Mouse (Mus musculus): Measurements from ENCODE around the gene Ssh1. TPM values are rescaled to one million over a fixed set of nuclear protein-coding genes. Genes with fewer than 3 reads are reported as not detected.

Ssh1 gene
- total and polyA plus RNA-seq, 2 experiments from 2014 or later = 10.4 to 11.5 TPM

DNA sequence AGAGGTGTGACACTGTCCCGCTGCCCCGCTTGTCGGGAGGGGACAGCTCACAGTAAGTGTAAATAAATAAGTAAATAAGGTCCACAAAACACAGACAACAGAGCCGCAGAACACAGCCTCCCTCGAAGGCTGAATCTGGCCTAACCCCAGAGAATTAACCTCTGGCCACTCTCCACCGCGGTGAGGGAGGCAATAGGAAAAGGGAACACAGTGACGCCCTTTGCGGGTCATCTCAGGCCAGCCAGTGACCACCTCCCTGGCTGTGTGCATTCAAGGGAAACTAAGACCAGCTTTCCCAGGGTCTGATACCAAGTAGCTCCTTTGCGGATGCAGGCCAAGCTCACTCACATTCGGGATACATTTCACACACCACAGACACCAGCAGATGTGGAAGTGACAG, 25.3 kb downstream of the Ssh1 start:
- ATAC-seq (no peak), DNase-seq (no peak)
- H3K36me3 ChIP-seq (ENCODE audit: insufficient read depth) = peaks cover 45% of the 10 kb centered on the region
- H3K4me1 ChIP-seq (ENCODE audit: insufficient read depth) = peaks cover 4% of the 10 kb centered on the region; the same call in 1 of the 2 replicates
- H3K4me2 ChIP-seq (ENCODE audit: low read depth) = no peak overlapping the region
- H3K9ac ChIP-seq = no peak overlapping the region
- 59% methylated on average over 11 of the region's 11 CpGs for WGBS
- no peak for TF ChIP-seq CTCF (IDR thresholded peaks at IDR 0.05; ENCODE audit: low read depth)
- no peak overlapping the region for H3K4me3 ChIP-seq (ENCODE audit: low read depth, low read length)
- H3K27ac ChIP-seq (ENCODE audit: low read depth, low read length) = no peak overlapping the region
- H3K9me3 ChIP-seq (ENCODE audit: low read length) = no peaks in the 10 kb centered on the region
- H3K27me3 ChIP-seq (ENCODE audit: insufficient read depth, low read length) = no peaks in the 10 kb centered on the region

- no peak for DNase-seq
- 92% methylated on average over 13 of the region's 13 CpGs for WGBS
- Histone ChIP-seq H3K4me1 (ENCODE audit: insufficient read depth) (no peaks in the 10 kb centered on the region), H3K9ac (no peak overlapping the region), H3K9me3 (ENCODE audit: low read length) (no peaks in the 10 kb centered on the region), H3K27me3 (ENCODE audit: insufficient read depth, low read length) (no peaks in the 10 kb centered on the region), H3K4me3 (ENCODE audit: low read depth, low read length) (no peak overlapping the region), H3K4me2 (ENCODE audit: low read depth) (no peak overlapping the region), H3K27ac (ENCODE audit: low read depth, low read length) (no peak overlapping the region), H3K36me3 (ENCODE audit: insufficient read depth) (peaks cover 45% of the 10 kb centered on the region)
- ATAC-seq = no peak
- no peak for TF ChIP-seq CTCF (IDR thresholded peaks at IDR 0.05; ENCODE audit: low read depth)
Observed at GRCm38 (mm10) chr5:113966452-113967150, 27.1 kb downstream of the Ssh1 start.

DNA sequence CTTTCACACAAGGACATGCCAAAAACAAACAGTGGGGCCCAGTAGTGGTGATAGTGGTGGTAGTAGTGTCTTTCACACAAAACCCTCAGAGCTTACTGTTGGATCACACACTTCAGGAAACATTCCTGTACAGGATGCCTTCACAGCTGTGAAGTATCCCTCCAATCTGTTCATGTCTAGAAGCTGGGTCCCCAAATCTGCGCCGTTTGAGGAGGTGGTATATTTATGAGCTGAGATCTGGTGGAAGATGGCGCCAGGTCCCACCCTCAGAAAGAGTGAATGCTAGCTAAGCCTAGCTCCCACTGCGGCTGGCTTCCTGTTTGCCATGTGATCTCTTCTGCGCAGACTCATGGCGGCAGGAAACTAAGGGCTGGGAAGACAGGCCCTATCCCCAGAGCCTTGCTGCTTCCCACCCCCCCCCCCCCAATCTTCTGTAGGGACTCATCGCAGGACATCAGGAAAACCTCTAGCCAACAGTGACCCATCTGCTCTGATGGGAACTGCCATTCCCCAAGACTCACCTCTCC, 28.0 kb downstream of the Ssh1 start:
- WGBS = 94% methylated on average over 7 of the region's 7 CpGs

GRCm38 (mm10) chr5:113964972-113965371, 28.7 kb downstream of the Ssh1 start:
- Histone ChIP-seq H3K4me3 (ENCODE audit: low read depth, low read length) (no peak overlapping the region), H3K4me1 (ENCODE audit: insufficient read depth) (no peaks in the 10 kb centered on the region), H3K36me3 (ENCODE audit: insufficient read depth) (peaks cover 55% of the 10 kb centered on the region), H3K27me3 (ENCODE audit: insufficient read depth, low read length) (no peaks in the 10 kb centered on the region), H3K9me3 (ENCODE audit: low read length) (no peaks in the 10 kb centered on the region), H3K9ac (no peak overlapping the region), H3K27ac (ENCODE audit: low read depth, low read length) (no peak overlapping the region), H3K4me2 (ENCODE audit: low read depth) (no peak overlapping the region)
- no peak for DNase-seq
- TF ChIP-seq CTCF (IDR thresholded peaks at IDR 0.05; ENCODE audit: low read depth) = no peak
- 91% methylated on average over 14 of the region's 14 CpGs for WGBS
- ATAC-seq = no peak

More for the DNA sequence above, 28.0 kb downstream of the Ssh1 start:
- Histone ChIP-seq H3K36me3 (ENCODE audit: insufficient read depth) (peaks cover 53% of the 10 kb centered on the region), H3K9ac (no peak overlapping the region), H3K27me3 (ENCODE audit: insufficient read depth, low read length) (no peaks in the 10 kb centered on the region), H3K4me3 (ENCODE audit: low read depth, low read length) (no peak overlapping the region), H3K9me3 (ENCODE audit: low read length) (no peaks in the 10 kb centered on the region), H3K27ac (ENCODE audit: low read depth, low read length) (no peak overlapping the region), H3K4me2 (ENCODE audit: low read depth) (no peak overlapping the region), H3K4me1 (ENCODE audit: insufficient read depth) (no peaks in the 10 kb centered on the region)
- no peak for ATAC-seq
- TF ChIP-seq CTCF (IDR thresholded peaks at IDR 0.05; ENCODE audit: low read depth) = no peak
- DNase-seq = no peak

GRCm38 (mm10) chr5:113961776-113962175, 31.9 kb downstream of the Ssh1 start:
- H3K4me2 ChIP-seq (ENCODE audit: low read depth) = no peak overlapping the region
- DNase-seq (no peak), ATAC-seq (no peak)
- no peaks in the 10 kb centered on the region for H3K4me1 ChIP-seq (ENCODE audit: insufficient read depth)
- H3K9me3 ChIP-seq (ENCODE audit: low read length) = no peaks in the 10 kb centered on the region
- H3K36me3 ChIP-seq (ENCODE audit: insufficient read depth) = peaks cover 35% of the 10 kb centered on the region
- no peak overlapping the region for H3K4me3 ChIP-seq (ENCODE audit: low read depth, low read length)
- H3K9ac ChIP-seq = no peak overlapping the region
- no peaks in the 10 kb centered on the region for H3K27me3 ChIP-seq (ENCODE audit: insufficient read depth, low read length)
- WGBS = 80% methylated on average over 7 of the region's 7 CpGs
- TF ChIP-seq CTCF (IDR thresholded peaks at IDR 0.05; ENCODE audit: low read depth) = no peak
- H3K27ac ChIP-seq (ENCODE audit: low read depth, low read length) = no peak overlapping the region

GRCm38 (mm10) chr5:113960416-113960815, 33.3 kb downstream of the Ssh1 start:
- TF ChIP-seq CTCF (IDR thresholded peaks at IDR 0.05; ENCODE audit: low read depth) = no peak

GRCm38 (mm10) chr5:113959039-113959438, 34.7 kb downstream of the Ssh1 start:
- ATAC-seq = no peak
- Histone ChIP-seq H3K27me3 (ENCODE audit: insufficient read depth, low read length) (no peaks in the 10 kb centered on the region), H3K4me2 (ENCODE audit: low read depth) (no peak overlapping the region), H3K9ac (no peak overlapping the region), H3K4me1 (ENCODE audit: insufficient read depth) (no peaks in the 10 kb centered on the region), H3K9me3 (ENCODE audit: low read length) (no peaks in the 10 kb centered on the region), H3K36me3 (ENCODE audit: insufficient read depth) (peaks cover 25% of the 10 kb centered on the region), H3K4me3 (ENCODE audit: low read depth, low read length) (no peak overlapping the region), H3K27ac (ENCODE audit: low read depth, low read length) (no peak overlapping the region)
- no peak for DNase-seq
- 11% methylated on average over 6 of the region's 6 CpGs for WGBS
- no peak for TF ChIP-seq CTCF (IDR thresholded peaks at IDR 0.05; ENCODE audit: low read depth)

More at GRCm38 (mm10) chr5:113960416-113960815, 33.3 kb downstream of the Ssh1 start:
- Histone ChIP-seq H3K9ac (no peak overlapping the region), H3K27ac (ENCODE audit: low read depth, low read length) (no peak overlapping the region), H3K36me3 (ENCODE audit: insufficient read depth) (peaks cover 29% of the 10 kb centered on the region), H3K4me3 (ENCODE audit: low read depth, low read length) (no peak overlapping the region), H3K4me1 (ENCODE audit: insufficient read depth) (no peaks in the 10 kb centered on the region), H3K4me2 (ENCODE audit: low read depth) (no peak overlapping the region), H3K9me3 (ENCODE audit: low read length) (no peaks in the 10 kb centered on the region), H3K27me3 (ENCODE audit: insufficient read depth, low read length) (no peaks in the 10 kb centered on the region)
- DNase-seq = no peak
- WGBS = 71% methylated on average over 8 of the region's 8 CpGs
- ATAC-seq = no peak

Measured in forebrain, postnatal 0 days (tissue).